Mouse (Mus musculus) midbrain, embryonic 10.5 days (tissue): ENCODE measurements at regions not wholly inside any gene's neighbourhood (a gene's known extent, or its start where the extent isn't known, plus 50 kb on each side); places are given as distances from the start of the nearest gene placed in this dataset.

Source experiments
- DNase-seq: peaks from one replicate; pipeline ENCODE4 v3.0.0-alpha.2; 2017; ENCODE audit warnings: low spot score
- H3K27ac ChIP-seq: fragments of 300-500 bp; sonication (generic); replicated peaks from 2 replicates; pipeline ENCODE4 v1.5.1; 2016; ENCODE audit warnings: mild to moderate bottlenecking
- H3K27me3 ChIP-seq: fragments of 300-500 bp; sonication (generic); 2 replicates; pipeline ENCODE4 v1.6.1; 2016; ENCODE audit warnings: low read depth, mild to moderate bottlenecking; ENCODE audit not compliant: poor library complexity, severe bottlenecking
- H3K36me3 ChIP-seq: fragments of 300-500 bp; sonication (generic); 2 replicates; pipeline ENCODE4 v1.6.1; 2016; ENCODE audit warnings: mild to moderate bottlenecking, moderate library complexity
- H3K4me1 ChIP-seq: fragments of 300-500 bp; sonication (generic); 2 replicates; pipeline ENCODE4 v1.6.1; 2016
- H3K4me3 ChIP-seq: fragments of 300-500 bp; sonication (generic); 2 replicates; pipeline ENCODE4 v1.5.1; 2016; ENCODE audit warnings: mild to moderate bottlenecking, moderate library complexity
- H3K9me3 ChIP-seq: fragments of 300-500 bp; sonication (generic); replicated peaks from 2 replicates; pipeline ENCODE4 v1.6.1; 2016; ENCODE audit warnings: mild to moderate bottlenecking
- WGBS: fragments of 180-500 bp; shearing (Covaris S2); methylation state at CpG from one replicate; pipeline ENCODE4 v1.1.7; 2016; 5-methylcytosine and 5-hydroxymethylcytosine counted together

GRCm38 (mm10) chr2:74300885-74301451 is 278.3 kb downstream of the Lnpk start:
- DNase-seq: peak; percentile 23
- H3K36me3 ChIP-seq: no peaks in the 10 kb centered on the region
- peaks cover 19% of the 10 kb centered on the region for H3K4me1 ChIP-seq
- WGBS: 28% methylated on average over 9 of the region's 9 CpGs
- peak overlapping the region; percentile 44 for H3K4me3 ChIP-seq
- H3K27ac ChIP-seq: no peak overlapping the region
- H3K9me3 ChIP-seq: no peaks in the 10 kb centered on the region
- peaks cover 9% of the 10 kb centered on the region; the same call in 1 of the 2 replicates for H3K27me3 ChIP-seq

GRCm38 (mm10) chr2:74300366-74300791 is 278.9 kb downstream of the Lnpk start:
- Histone ChIP-seq H3K4me1 (peaks cover 19% of the 10 kb centered on the region), H3K27me3 (peaks cover 9% of the 10 kb centered on the region; the same call in 1 of the 2 replicates), H3K36me3 (no peaks in the 10 kb centered on the region), H3K9me3 (no peaks in the 10 kb centered on the region), H3K27ac (no peak overlapping the region), H3K4me3 (peak overlapping the region; percentile 44)
- 3% methylated on average over 11 of the region's 11 CpGs for WGBS
- peak; percentile 67 for DNase-seq

DNA sequence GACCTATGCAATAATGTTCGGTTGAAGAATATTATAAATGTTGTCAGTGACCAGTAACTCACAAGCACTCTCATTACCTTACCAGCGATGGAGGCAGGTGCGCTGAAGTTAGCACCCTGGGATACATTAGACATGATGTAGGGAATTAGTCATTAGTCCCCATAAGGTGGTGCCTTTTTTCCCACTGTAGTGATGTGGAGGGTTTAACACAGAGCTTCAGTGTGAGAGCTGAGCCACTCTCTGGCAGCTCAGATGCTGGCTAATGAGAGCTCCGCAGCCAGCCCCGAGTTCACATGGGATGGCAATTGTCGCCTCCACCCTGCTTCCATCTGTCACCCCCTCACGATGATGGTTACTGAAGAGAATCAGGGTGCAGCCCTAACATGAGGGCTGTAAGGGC is 286.6 kb downstream of the Lnpk start:
- H3K36me3 ChIP-seq: no peaks in the 10 kb centered on the region
- no peak overlapping the region for H3K4me3 ChIP-seq
- H3K27me3 ChIP-seq: no peaks in the 10 kb centered on the region
- H3K9me3 ChIP-seq: no peaks in the 10 kb centered on the region
- peaks cover 14% of the 10 kb centered on the region for H3K4me1 ChIP-seq
- H3K27ac ChIP-seq: no peak overlapping the region
- 92% methylated on average over 7 of the region's 7 CpGs for WGBS
- DNase-seq: no peak

DNA sequence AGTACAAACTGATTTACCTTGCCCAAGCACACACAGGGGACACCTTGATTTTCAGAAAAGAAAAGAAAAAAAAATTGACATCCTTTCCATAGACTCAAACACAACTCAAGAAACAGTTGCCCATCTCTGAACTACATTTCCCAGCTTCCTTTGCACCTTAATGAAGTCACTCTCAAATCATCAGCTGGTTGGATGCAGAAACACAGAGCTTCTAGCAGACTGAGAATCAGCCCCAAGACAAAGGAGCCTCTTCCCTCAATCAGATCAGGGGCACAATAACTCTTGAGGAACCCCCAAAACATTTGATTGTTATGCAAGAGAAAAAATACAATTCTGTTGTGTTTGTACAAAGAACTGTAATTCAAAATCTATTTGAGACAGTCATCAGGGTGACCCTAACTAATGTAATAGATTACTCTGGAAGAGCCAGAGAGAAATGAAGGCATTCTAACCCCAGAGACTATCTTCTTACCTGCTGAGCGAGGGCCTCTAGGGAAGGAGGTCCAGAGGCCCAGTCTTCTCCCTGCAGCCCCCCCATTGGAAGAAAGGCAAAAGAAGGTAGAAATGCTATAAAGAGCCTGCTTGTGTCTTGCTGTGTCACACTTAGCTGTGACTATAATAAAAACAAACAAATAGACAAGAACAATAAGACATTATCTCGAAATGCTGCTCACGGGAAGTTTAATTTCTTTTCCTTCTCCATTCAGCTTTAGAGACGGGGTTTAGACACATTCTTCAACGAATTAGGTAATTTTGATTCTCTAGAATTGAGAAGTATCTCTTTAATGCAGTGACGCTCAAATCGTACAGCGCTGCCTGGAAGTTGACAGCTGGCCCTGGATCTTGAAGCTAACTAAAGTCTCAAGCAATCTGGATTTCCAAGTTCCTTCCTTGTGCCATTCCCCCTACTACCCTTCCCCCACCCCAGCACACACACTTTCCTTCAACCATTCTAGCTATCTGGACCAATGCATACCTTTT is 287.5 kb downstream of the Lnpk start:
- no peaks in the 10 kb centered on the region for H3K36me3 ChIP-seq
- H3K27ac ChIP-seq: peak overlapping the region; percentile 65
- no peaks in the 10 kb centered on the region for H3K9me3 ChIP-seq
- 82% methylated on average over 8 of the region's 8 CpGs for WGBS
- no peak for DNase-seq
- H3K4me1 ChIP-seq: peaks cover 10% of the 10 kb centered on the region; the same call in 1 of the 2 replicates
- no peaks in the 10 kb centered on the region for H3K27me3 ChIP-seq
- no peak overlapping the region for H3K4me3 ChIP-seq

DNA sequence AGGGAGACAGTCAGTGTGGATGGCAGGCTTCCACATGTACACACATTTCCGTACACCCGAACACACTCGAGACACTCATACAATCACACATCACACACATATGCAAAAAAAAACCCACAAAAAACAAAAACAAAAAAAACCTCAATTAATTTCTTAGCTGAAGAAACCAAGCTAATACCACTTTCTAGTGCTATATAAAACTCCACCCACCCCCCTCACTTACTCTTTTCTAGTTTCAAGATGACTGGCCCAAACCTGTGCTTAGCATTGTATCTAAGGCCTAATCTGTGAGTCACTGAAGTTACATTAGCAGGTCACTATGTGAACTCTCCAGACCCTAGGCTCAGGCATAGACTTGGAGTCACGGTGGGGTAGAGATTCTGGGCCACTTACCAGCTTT is 293.6 kb downstream of the Lnpk start:
- no peak for DNase-seq
- Histone ChIP-seq H3K9me3 (no peaks in the 10 kb centered on the region), H3K36me3 (no peaks in the 10 kb centered on the region), H3K27me3 (no peaks in the 10 kb centered on the region), H3K4me3 (no peak overlapping the region), H3K27ac (no peak overlapping the region), H3K4me1 (peaks cover 6% of the 10 kb centered on the region; the same call in 1 of the 2 replicates)
- WGBS: 94% methylated on average over 4 of the region's 4 CpGs

- no peaks in the 10 kb centered on the region for H3K4me1 ChIP-seq
- no peaks in the 10 kb centered on the region for H3K9me3 ChIP-seq
- no peak for DNase-seq
- no peak overlapping the region for H3K27ac ChIP-seq
- H3K27me3 ChIP-seq: no peaks in the 10 kb centered on the region
- WGBS: 89% methylated on average over 6 of the region's 6 CpGs
- H3K4me3 ChIP-seq: no peak overlapping the region
- no peaks in the 10 kb centered on the region for H3K36me3 ChIP-seq
Measured at GRCm38 (mm10) chr2:74264963-74265362, 314.3 kb downstream of the Lnpk start.

DNA sequence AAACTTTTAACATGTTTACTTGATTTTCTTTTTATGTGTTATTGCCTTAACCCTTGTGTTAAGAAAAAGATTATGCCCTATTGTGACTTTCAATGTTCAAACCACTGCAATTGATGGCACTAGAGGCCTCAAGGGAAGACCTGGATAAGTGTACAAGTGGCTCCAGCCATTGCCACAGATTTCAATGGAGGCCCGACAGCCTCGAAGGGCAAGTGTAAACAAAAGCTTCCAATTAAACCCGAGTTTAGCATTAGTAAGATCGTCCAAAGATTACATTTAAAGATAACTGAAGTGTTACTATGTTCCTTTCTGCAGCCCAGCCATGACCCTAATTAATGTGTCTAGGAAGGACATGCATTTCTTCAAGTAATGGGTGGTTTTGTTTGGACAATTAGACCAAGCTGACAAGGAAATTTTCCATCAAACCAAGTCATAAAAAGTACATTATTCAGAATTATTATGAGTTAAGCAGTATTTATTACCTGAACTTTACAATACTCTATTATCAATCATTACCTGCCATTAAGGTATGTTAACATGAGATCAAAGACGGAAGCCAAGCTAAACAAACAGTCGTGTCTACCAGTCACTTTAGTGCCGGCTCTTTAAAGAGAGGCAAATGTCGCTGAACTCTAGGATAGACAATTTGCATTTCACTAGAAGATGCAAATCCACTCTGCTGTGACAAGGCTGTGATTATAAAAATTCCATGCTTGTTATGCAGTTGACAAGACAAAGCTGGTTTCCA is 322.0 kb downstream of the Lnpk start:
- no peak overlapping the region for H3K4me3 ChIP-seq
- no peaks in the 10 kb centered on the region for H3K27me3 ChIP-seq
- no peaks in the 10 kb centered on the region for H3K9me3 ChIP-seq
- 78% methylated on average over 8 of the region's 8 CpGs for WGBS
- no peaks in the 10 kb centered on the region for H3K4me1 ChIP-seq
- no peak for DNase-seq
- no peaks in the 10 kb centered on the region for H3K36me3 ChIP-seq
- H3K27ac ChIP-seq: no peak overlapping the region

- Histone ChIP-seq H3K4me3 (no peak overlapping the region), H3K27ac (no peak overlapping the region), H3K9me3 (no peaks in the 10 kb centered on the region), H3K27me3 (no peaks in the 10 kb centered on the region; the same call in 1 of the 2 replicates), H3K36me3 (no peaks in the 10 kb centered on the region), H3K4me1 (peaks cover 10% of the 10 kb centered on the region)
- no peak for DNase-seq
- WGBS: 94% methylated on average over 3 of the region's 3 CpGs
Measured at GRCm38 (mm10) chr2:74247521-74247920, 331.7 kb downstream of the Lnpk start.

GRCm38 (mm10) chr2:74246631-74247030 is 332.6 kb downstream of the Lnpk start:
- Histone ChIP-seq H3K9me3 (no peaks in the 10 kb centered on the region), H3K27me3 (peaks cover 5% of the 10 kb centered on the region; the same call in 1 of the 2 replicates), H3K36me3 (no peaks in the 10 kb centered on the region), H3K27ac (no peak overlapping the region), H3K4me3 (no peak overlapping the region), H3K4me1 (peaks cover 10% of the 10 kb centered on the region)
- WGBS: 81% methylated on average over 4 of the region's 4 CpGs
- no peak for DNase-seq

- Histone ChIP-seq H3K27me3 (peaks cover 13% of the 10 kb centered on the region; the same call in 1 of the 2 replicates), H3K36me3 (no peaks in the 10 kb centered on the region), H3K9me3 (no peaks in the 10 kb centered on the region), H3K27ac (0 out of 2 replicates have a peak overlapping the region, but pooled peaks have one; percentile 46), H3K4me3 (no peak overlapping the region), H3K4me1 (peaks cover 15% of the 10 kb centered on the region)
- no peak for DNase-seq
- WGBS: 87% methylated on average over 6 of the region's 6 CpGs
Measured at GRCm38 (mm10) chr2:74244203-74244602, 333.1 kb upstream of the Atp5g3 start.

DNA sequence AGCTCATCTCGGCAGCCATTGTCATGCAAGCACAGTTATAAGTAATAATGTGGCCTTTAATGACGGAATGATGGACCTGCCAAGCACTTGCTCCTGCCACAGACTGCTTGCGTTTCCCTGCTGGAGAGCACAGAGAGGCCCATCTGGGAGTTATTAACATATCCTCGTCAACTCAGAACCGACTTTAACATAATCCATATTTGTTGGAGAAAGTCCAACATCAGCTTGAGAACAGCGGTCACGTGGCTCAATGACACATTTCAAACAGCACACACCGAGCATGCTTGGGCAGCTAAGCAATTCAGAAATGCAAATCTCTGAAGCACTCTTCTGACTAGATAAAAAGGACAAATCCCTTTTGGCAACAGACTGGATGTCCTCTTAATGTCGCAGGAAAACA is 332.7 kb upstream of the Atp5g3 start:
- peaks cover 15% of the 10 kb centered on the region for H3K4me1 ChIP-seq
- H3K27ac ChIP-seq: peak overlapping the region; percentile 23; the same call in 1 of the 2 replicates
- no peaks in the 10 kb centered on the region for H3K36me3 ChIP-seq
- H3K9me3 ChIP-seq: no peaks in the 10 kb centered on the region
- 69% methylated on average over 9 of the region's 9 CpGs for WGBS
- no peak overlapping the region for H3K4me3 ChIP-seq
- peaks cover 13% of the 10 kb centered on the region; the same call in 1 of the 2 replicates for H3K27me3 ChIP-seq
- no peak for DNase-seq

- peaks cover 19% of the 10 kb centered on the region; the same call in 1 of the 2 replicates for H3K27me3 ChIP-seq
- H3K4me1 ChIP-seq: peaks cover 15% of the 10 kb centered on the region
- no peaks in the 10 kb centered on the region for H3K9me3 ChIP-seq
- WGBS: 71% methylated on average over 10 of the region's 10 CpGs
- no peak overlapping the region for H3K27ac ChIP-seq
- no peak overlapping the region for H3K4me3 ChIP-seq
- H3K36me3 ChIP-seq: no peaks in the 10 kb centered on the region
- DNase-seq: no peak
Measured at GRCm38 (mm10) chr2:74239586-74239985, 328.5 kb upstream of the Atp5g3 start.
